Mouse (Mus musculus): ENCODE measurements around the gene B3gat3. TPM values are rescaled to one million over a fixed set of nuclear protein-coding genes. Genes with fewer than 3 reads are reported as not detected.
A peak's percentile ranks its signal among the peaks of the same experiment; 100 is the strongest.
"Not testable (repeated sequence)": the region's sequence is repeated elsewhere in the genome, so short reads cannot be mapped to it uniquely, and the experiment has no call there.

The B3gat3 gene
- total RNA-seq, 2 experiments from 2014 or later: 37.1 to 38.0 TPM

DNA sequence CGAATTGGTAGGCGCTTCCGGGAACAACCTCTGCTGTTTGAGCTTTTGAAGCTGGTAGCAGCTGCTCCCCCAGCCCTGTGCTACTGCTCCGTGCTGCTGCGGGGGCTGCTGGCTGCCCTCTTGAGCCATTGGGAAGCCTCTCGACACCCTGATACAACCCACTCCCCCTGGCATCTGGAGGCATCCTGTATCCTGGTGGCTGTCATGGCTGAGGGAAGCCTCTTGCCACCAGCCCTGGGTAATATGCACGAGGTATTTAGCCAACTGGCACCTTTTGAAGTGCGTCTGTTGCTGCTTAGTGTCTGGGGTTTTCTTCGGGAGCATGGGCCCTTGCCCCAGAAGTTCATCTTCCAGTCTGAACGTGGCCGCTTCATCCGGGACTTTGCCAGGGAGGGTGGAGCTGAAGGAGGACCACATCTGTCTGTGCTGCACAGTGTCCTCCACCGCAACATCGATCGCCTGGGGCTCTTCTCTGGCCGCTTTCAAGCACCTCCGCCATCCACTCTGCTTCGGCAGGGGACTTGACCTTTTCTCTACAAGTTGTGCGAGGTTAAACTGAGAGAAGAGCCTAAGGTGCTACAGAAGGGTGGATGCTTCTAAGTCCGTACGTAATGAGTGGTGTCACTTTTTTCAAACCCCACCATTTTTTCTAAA is 22.8 kb upstream of the B3gat3 start:
- intact Hi-C loops (cut with DNase I): not testable (repeated sequence)
- DNase-seq: peak; percentile 42 to 62

- DNase-seq: peak; percentile 94 to 95
- intact Hi-C loops (cut with DNase I): loop anchor here (2.0 kb wide), 1 partner anchor 23 kb away; the partner anchor contains the start of gene B3gat3
These were observed 22.2 kb upstream of the B3gat3 start, which contains the start of gene Ganab for GRCm38 (mm10) chr19:8897865-8898495. TSS of gene Ganab (plus strand) at chr19:8898071.

DNA sequence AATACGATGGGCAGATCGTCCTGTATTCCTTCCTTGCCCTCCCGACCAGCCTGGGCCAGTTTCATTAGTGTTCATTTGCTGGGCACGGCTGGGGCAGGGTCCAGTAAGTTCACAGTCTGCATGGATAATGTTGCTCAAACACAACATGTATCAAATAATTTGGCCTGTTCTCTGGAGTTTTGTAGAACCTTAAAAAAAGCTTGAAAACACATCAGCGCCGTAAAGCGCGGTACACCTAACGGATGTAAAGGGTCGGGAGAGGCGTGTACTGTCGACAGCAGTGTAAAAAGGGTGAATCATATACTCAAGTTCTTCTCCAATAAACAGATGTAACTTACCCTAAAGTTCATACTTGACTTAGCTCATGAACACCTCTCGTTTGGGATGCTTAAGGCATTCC is 21.6 kb upstream of the B3gat3 start:
- intact Hi-C loops (cut with DNase I): loop anchor here (2.0 kb wide), 1 partner anchor 22 kb away; the partner anchor contains the start of gene B3gat3
- no peak for DNase-seq

- intact Hi-C loops (cut with DNase I): loop anchor here (2.0 kb wide), 1 partner anchor 22 kb away; the partner anchor contains the start of gene B3gat3
These were observed 21.1 kb upstream of the B3gat3 start for GRCm38 (mm10) chr19:8899079-8899478.

GRCm38 (mm10) chr19:8903412-8903811 is 16.8 kb upstream of the B3gat3 start:
- no peak for DNase-seq
- intact Hi-C loops (cut with DNase I): no loop called here

More at GRCm38 (mm10) chr19:8899079-8899478, 21.1 kb upstream of the B3gat3 start:
- no peak for DNase-seq

GRCm38 (mm10) chr19:8908531-8908930 is 11.6 kb upstream of the B3gat3 start:
- DNase-seq: no peak
- intact Hi-C loops (cut with DNase I): no loop called here

DNA sequence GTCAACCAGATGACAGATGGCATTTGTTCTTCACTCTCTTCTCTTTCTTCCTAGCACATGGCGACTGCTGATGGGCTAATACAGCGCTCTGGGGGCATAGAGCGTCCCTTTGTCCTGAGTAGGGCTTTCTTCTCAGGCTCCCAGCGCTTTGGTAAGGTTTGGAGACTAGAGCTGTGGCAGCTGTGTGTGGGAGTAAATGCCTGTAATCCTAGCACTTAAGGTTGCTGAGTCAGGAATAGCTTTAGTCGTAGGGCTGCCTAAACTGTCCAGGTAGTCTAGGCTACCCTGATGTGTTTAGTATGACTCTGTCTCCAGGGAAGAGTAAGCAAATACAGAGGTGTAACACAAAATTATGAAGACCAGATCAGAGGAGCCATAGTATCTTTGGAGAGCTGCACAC is 8.4 kb upstream of the B3gat3 start:
- no peak for DNase-seq
- intact Hi-C loops (cut with DNase I): loop anchor here (5.0 kb wide), 1 partner anchor 85 kb away; the partner anchor contains the start of gene AC129217.1

DNA sequence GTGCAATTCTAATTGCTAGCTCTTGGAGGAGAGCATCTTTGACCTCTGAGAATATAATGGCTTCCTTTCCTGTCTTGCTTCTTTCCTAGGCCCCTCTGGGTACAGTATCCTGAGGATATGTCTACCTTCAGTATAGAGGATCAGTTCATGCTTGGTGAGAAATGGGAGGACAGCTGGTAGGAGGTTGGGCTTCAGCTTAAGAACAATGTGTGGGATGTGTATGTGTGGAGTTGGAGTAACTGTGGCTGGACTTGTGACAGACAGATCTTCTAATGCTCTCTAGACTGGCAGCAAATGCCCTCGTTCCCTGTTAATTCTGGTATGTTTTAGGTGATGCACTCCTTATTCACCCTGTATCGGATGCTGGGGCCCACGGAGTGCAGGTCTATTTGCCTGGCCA is 6.0 kb upstream of the B3gat3 start:
- intact Hi-C loops (cut with DNase I): loop anchor here (5.0 kb wide), 1 partner anchor 87 kb away; the partner anchor contains the start of gene AC129217.1
- no peak for DNase-seq

GRCm38 (mm10) chr19:8919000-8919399 is 1.2 kb upstream of the B3gat3 start:
- intact Hi-C loops (cut with DNase I): no loop called here
- DNase-seq: no peak

GRCm38 (mm10) chr19:8919684-8920072 is 496 bp upstream of the B3gat3 start:
- DNase-seq: no peak
- intact Hi-C loops (cut with DNase I): loop anchor here (2.0 kb wide), 1 partner anchor 21 kb away; the partner anchor contains the start of gene Ganab

DNA sequence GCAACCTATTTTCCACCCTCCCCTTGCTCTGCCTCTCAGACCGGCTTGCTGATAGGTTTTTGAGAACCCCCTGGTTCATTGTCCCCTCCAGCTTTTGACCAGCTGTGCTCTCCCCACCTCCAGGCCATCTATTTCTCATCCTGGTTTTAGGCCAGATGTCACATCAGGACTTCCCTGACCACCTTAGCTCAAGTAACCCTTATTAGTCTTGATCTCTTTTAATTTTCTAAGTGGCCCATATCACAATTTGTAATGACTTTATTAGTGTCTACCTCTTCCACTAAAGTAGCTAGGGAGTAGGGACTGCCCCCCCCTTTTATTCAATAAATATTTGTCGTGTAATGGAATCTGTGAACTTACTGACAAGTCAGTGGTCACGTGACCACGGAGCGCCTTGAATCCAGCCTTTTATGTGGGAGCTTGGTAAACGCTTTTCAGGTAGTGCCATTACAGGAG is 690 bp downstream of the B3gat3 start:
- DNase-seq: no peak
- intact Hi-C loops (cut with DNase I): loop anchor here (2.0 kb wide), 1 partner anchor 22 kb away; the partner anchor contains the start of gene Ganab

GRCm38 (mm10) chr19:8921741-8922140 is 1.6 kb downstream of the B3gat3 start:
- intact Hi-C loops (cut with DNase I): loop anchor here (2.0 kb wide), 1 partner anchor 23 kb away; the partner anchor contains the start of gene Ganab
- DNase-seq: no peak

GRCm38 (mm10) chr19:8926766-8927165 is 6.6 kb downstream of the B3gat3 start:
- no peak for DNase-seq
- intact Hi-C loops (cut with DNase I): no loop called here

- no peak for DNase-seq
- intact Hi-C loops (cut with DNase I): no loop called here
These were observed 7.8 kb downstream of the B3gat3 start for GRCm38 (mm10) chr19:8927891-8928525.

GRCm38 (mm10) chr19:8928689-8929223 is 8.6 kb downstream of the B3gat3 start:
- no peak for DNase-seq
- intact Hi-C loops (cut with DNase I): no loop called here

- peak; percentile 91 to 94 for DNase-seq
- intact Hi-C loops (cut with DNase I): no loop called here
These were observed 9.3 kb downstream of the B3gat3 start, which contains the start of the genes Rom1 and Eml3 for GRCm38 (mm10) chr19:8929224-8930088. TSS of gene Rom1 (minus strand) at chr19:8929356. TSS of gene Eml3 (plus strand) at chr19:8929552.

DNA sequence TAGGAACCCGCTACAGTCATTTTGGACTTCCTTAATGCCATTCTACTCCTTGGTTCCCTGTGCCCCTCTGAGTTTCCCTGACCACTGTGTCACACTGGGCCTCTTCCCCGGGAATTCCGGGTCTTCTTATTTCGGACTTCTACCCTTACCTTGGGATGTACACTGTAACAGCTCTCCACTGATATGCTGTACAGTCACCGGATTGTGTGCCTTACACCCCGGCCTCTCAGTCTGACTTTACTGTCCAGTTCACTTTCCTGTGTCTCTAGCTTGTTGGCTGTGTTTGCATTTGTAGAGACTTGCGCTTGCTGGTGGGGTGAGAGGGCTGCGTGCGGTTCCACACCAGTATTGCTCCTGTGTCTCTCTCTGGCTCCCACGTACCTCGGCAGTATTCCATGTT is 9.9 kb downstream of the B3gat3 start:
- intact Hi-C loops (cut with DNase I): no loop called here
- DNase-seq: no peak

GRCm38 (mm10) chr19:8930771-8931170 is 10.6 kb downstream of the B3gat3 start:
- intact Hi-C loops (cut with DNase I): no loop called here

DNA sequence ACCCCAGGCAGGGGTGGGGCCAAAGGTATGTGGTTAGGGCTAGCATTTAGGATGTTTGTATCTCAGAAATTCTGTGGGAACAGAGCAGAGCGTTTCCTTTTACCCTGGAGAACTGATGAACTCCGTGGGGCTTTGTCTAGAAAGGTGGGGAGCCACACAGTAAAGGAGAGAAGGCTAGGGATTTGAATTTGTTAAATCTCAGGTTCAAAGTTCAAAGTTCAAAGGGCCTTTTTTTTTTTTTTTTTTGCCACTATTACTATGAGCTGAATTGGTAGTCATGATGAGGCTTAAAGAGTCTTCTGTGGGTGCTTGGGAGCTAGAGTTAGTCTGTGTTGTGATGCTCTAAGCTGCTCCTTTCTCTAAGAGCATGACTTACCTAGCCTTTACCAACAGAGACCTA is 16.6 kb downstream of the B3gat3 start:
- intact Hi-C loops (cut with DNase I): no loop called here
- no peak for DNase-seq

More at GRCm38 (mm10) chr19:8930771-8931170, 10.6 kb downstream of the B3gat3 start:
- no peak for DNase-seq
